Mouse (Mus musculus) embryonic fibroblast, embryonic 13.5 days (primary cell): ENCODE data around the gene Kcnh4.

Source experiments
- CTCF ChIP-seq: IDR thresholded peaks from 2 replicates; pipeline ENCODE4 v1.5.1; 2011; ENCODE audit warnings: mild to moderate bottlenecking, control low read depth, low read length, moderate library complexity, borderline replicate concordance; ENCODE audit not compliant: insufficient read depth
- POLR2A ChIP-seq: IDR thresholded peaks from 2 replicates; pipeline ENCODE4 v1.6.1; 2011; ENCODE audit warnings: low read depth, mild to moderate bottlenecking, control low read depth, low read length, moderate library complexity

GRCm38 (mm10) chr11:100774261-100774660, 14.5 kb upstream of the Kcnh4 start:
- TF ChIP-seq POLR2A = no peak
- TF ChIP-seq CTCF = no peak
